Mouse (Mus musculus): ENCODE data around the gene Gm17581.
A peak's percentile ranks its signal among the peaks of the same experiment; 100 is the strongest.
"Not testable (repeated sequence)": the region's sequence is repeated elsewhere in the genome, so short reads cannot be mapped to it uniquely, and the experiment has no call there.

The Gm17581 gene

DNA sequence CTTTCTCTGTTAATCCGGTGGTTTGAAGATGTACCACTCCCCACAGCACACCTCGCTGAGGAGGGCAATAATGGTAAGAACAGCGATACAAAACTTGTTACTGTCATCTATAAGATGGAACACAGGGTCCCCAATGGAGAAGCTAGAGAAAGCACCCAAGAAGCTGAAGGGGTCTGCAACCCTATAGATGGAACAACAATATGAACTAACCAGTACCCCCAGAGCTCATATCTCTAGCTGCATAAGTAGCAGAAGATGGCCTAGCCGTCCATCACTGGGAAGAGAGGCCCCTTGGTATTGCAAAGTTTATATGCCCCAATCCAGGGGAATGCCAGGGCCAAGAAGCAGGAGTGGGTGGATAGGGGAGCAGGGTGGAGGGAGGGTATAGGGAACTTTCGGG is at the start of gene Gm17581:
Gm17581 (minus strand) TSS at position 101 of the 400 bp plus-strand sequence.
- DNase-seq: not testable (repeated sequence)

DNA sequence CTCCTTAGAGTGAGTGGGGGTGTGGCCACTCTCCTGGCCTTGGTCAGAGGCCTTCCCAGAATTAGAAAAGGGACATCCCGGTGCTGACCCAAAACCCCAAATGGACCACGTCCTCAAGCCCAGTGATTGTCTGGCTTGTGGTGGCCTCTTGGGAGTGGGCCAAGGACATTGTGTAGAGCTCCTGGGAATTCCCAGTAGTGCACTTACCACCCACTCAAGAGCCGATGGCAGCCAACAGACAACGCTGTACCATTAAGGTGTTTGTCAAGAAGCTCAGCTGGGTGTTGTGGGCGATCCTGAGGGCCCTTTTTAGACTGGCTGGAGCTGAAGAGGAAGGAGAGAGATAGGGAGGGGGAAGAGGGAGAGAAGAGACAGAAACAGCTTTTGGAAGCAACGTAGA is 48.9 kb upstream of the Gm17581 start:
- no peak for DNase-seq

- DNase-seq: no peak
Measured at GRCm38 (mm10) chr2:155779506-155779905, 43.8 kb upstream of the Gm17581 start.

DNA sequence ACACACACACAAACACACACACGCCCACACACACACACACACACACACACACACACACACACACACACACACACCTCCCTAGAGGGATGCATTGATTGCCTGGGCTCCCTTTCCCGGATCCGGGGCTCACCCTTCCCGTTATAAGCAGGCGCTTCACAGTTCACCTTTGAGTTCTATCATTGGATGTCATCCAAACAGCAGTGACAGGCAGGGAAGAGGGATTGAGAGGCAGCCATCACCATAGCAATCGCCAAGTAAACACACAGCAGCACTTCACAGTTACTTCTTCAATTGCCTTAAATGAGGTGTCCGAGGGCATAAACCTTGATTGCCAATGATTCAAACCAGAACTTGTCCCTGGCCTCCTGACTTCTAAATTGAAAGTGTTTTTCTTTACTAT is 43.4 kb upstream of the Gm17581 start:
- DNase-seq: no peak

DNA sequence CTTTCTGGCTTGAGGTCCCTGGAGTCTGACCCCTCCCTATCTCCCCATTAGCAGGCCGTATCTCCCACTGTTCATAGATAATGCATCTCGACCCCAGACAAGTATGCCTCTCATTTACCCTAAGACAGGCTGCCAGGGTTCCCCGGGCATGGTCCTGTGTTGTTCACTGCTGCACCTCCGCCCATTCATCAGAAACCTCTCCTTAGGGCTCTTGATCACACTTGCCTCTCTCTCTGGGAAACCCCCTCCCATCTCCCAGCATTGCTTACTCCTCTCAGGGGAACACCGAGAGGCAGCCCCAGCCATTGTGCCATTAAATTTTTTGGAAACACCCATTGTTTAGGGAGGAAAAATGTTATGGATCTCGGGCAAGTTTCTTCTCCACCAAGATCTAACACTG is 42.3 kb upstream of the Gm17581 start:
- DNase-seq: no peak

DNA sequence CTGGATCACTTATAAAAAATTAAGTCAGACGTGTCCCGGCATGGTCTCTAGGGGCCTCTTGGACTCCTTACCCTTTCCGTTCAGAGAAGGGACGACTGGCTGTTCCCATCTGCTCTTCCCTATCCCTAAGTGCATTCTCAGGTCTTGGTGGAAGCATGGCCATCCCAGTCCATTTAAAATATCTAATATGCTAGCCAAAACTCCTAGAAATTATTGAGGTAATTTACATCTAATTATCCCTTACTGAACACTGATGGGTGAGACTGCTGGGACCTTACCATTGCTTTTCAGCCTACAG is 42.0 kb upstream of the Gm17581 start:
- no peak for DNase-seq

GRCm38 (mm10) chr2:155776824-155777687 is 41.4 kb upstream of the Gm17581 start:
- DNase-seq: no peak

- DNase-seq: peak in 1 of 2 experiments; percentile 31
Measured at GRCm38 (mm10) chr2:155775685-155776263, 40.1 kb upstream of the Gm17581 start.

- DNase-seq: no peak
Measured at GRCm38 (mm10) chr2:155774927-155775684, 39.4 kb upstream of the Gm17581 start, which contains the start of gene Mmp24. TSS of gene Mmp24 (plus strand) at chr2:155775342.

DNA sequence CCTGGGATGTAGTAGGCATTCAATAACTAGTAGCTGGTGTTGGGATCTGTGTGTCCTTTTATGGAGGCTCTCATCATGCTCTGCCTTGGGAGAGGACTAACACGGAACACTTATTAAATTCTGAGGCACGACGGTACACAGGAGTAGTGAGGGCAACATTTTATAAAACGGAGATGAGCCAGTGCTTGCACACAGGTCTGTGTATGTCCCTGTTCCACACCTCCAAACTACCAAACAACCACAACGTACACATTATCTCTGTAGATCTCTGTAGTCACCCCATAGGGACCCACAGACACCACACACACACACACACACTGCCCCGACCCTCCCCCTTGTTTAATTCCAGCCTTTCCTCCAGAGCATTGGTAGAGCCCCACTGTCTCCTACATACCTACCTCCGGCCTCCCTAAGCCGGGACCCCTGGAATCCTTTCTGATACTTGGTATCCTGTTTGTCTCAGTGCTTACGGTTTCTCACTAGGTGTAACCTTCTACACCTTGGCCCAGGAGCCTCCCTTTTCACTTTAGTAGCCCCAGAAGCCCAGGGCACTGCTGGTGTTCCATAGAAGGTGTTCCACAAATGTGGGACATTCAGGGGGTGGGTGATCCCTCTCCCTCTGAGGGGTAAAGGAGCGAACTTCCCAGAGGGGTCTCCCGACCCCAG is 38.7 kb upstream of the Gm17581 start:
- DNase-seq: no peak

DNA sequence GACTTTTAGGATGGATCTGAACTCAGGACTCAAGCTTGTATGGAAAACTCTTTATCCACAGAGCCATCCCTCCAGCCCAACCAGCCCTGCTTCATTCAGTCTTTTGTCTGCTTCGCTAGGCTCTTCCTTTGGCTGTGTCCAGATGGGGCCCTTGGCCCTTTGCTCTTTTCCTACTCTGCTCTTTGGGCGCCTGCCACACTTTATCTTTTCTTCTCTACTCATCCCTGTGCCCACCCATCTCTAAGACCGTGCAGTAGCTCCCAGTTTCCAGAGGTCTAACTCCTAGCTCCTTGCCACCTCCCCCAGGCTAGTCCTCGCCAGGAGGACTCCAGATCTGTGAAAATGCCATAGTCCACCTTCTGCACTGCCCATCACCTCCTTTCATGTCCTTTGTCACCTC is 38.0 kb upstream of the Gm17581 start:
- DNase-seq: no peak

- peak; percentile 34 to 48 for DNase-seq
Measured at GRCm38 (mm10) chr2:155764679-155765418, 29.2 kb upstream of the Gm17581 start.

GRCm38 (mm10) chr2:155756855-155757566 is 21.3 kb upstream of the Gm17581 start:
- DNase-seq: no peak

- DNase-seq: peak in 1 of 2 experiments; percentile 61
Measured at GRCm38 (mm10) chr2:155755746-155756145, 20.1 kb upstream of the Gm17581 start.

GRCm38 (mm10) chr2:155751014-155751786 is 15.5 kb upstream of the Gm17581 start, which contains the start of gene Procr:
TSS of gene Procr (plus strand) at chr2:155751117.
- DNase-seq: peak; percentile 38 to 49

DNA sequence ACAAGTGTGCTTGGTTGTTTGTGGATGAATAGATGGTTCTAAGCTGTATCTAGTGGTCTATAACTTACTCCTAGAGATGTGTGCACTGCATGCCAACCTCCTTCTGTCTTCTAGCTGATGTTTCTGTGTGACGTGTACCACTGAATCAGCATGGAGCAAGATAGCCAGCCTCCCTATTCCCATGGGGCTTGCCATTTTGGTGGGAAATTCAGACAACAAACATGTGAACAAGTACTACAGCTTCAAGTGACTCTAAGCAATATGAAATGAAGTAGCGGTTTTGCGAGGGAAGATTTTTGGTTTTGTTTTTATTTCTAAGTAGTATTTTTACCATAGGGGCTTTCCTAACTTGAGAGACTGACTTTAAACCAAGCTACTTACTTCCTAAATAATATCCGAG is 13.7 kb upstream of the Gm17581 start:
- DNase-seq: no peak

GRCm38 (mm10) chr2:155745487-155745886 is 9.8 kb upstream of the Gm17581 start:
- DNase-seq: no peak

GRCm38 (mm10) chr2:155743351-155743750 is 7.7 kb upstream of the Gm17581 start:
- DNase-seq: no peak

DNA sequence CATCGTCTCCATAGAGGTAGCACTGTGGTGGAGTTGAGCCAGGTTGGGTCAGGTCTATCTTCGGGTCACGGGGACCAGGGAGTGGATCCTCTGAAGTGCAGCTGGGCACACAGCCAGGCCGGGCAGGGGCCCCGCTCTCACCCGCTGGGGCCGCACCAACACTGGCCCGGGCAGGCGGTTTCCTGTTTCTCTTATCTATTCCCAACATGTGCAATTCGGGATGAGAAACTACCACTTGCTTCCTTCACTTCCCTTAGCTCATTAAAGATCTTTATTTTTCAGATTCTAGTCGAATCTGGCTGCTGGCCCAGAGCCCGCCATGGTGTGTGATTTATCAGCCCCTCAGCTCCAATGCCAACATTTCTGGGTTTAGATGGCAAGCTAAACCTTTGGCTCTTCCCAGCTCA is 7.3 kb upstream of the Gm17581 start:
- DNase-seq: peak; percentile 63 to 66

- DNase-seq: no peak
Measured at GRCm38 (mm10) chr2:155742211-155742610, 6.5 kb upstream of the Gm17581 start.

- no peak for DNase-seq
Measured at GRCm38 (mm10) chr2:155737803-155738202, 2.1 kb upstream of the Gm17581 start.

Data from kidney, adult 8-10 months (tissue).